10 mouse cellular contexts compared by ENCODE assay signal in genomic region chr11:49650994-49651761, GRCm38 (mm10). TPM values are rescaled to one million over a fixed set of nuclear protein-coding genes. Genes with fewer than 3 reads are reported as not detected.
DNase-seq lines count a peak whose midpoint lies in the region; ATAC-seq and TF ChIP-seq lines count a peak whose summit lies in the region.
"Had no signal": no experiment of that assay in that cellular context is flagged by ENCODE, and none has a peak within 500 bp of the region (broad histone marks: within the 10 kb centered on the region; RNA-seq: fewer than 3 reads in every experiment).

No protein-coding gene starts in this region.

- WGBS in midbrain, embryonic 11.5 days = 82% methylated on average over 16 of the region's 16 CpGs
- 78% methylated on average over 16 of the region's 16 CpGs for WGBS in midbrain, postnatal 0 days
- 46% methylated on average over 16 of the region's 16 CpGs for WGBS in olfactory bulb, adult 2 months

- 0 out of 2 replicates have a peak, but pooled peaks have one; percentile 11 for TF ChIP-seq POLR2A in olfactory bulb, adult 2 months (IDR thresholded peaks at IDR 0.05; ENCODE audit: insufficient read depth, low read depth, low read length)

- no peaks in the 10 kb centered on the region for H3K4me1 ChIP-seq in midbrain, embryonic 11.5 days (ENCODE audit: control insufficient read depth, insufficient read depth, low read length)
- H3K4me1 ChIP-seq in midbrain, postnatal 0 days (ENCODE audit: insufficient read depth, low read length) = no peaks in the 10 kb centered on the region
- H3K4me1 ChIP-seq in olfactory bulb, adult 2 months (ENCODE audit: control insufficient read depth, insufficient read depth, low read length) = peaks cover 21% of the 10 kb centered on the region

- no peak overlapping the region for H3K9ac ChIP-seq in midbrain, embryonic 11.5 days (ENCODE audit: low read length)
- no peak overlapping the region for H3K9ac ChIP-seq in midbrain, postnatal 0 days (replicated peaks; ENCODE audit: low read length, poor library complexity, severe bottlenecking)

- H3K9me3 ChIP-seq in midbrain, embryonic 11.5 days (ENCODE audit: control insufficient read depth, low read length) = no peaks in the 10 kb centered on the region
- no peaks in the 10 kb centered on the region for H3K9me3 ChIP-seq in midbrain, postnatal 0 days (ENCODE audit: low read length)

- H3K4me3 ChIP-seq in midbrain, embryonic 11.5 days (ENCODE audit: low read depth, low read length) = no peak overlapping the region
- H3K4me3 ChIP-seq in midbrain, postnatal 0 days (ENCODE audit: low read depth, low read length) = no peak overlapping the region
- no peak overlapping the region for H3K4me3 ChIP-seq in olfactory bulb, adult 2 months (ENCODE audit: insufficient read depth, low read depth, low read length)

- H3K27ac ChIP-seq in midbrain, embryonic 11.5 days (ENCODE audit: low read depth, low read length) = no peak overlapping the region
- H3K27ac ChIP-seq in midbrain, postnatal 0 days (ENCODE audit: low read depth, low read length) = no peak overlapping the region
- H3K27ac ChIP-seq in olfactory bulb, adult 2 months (ENCODE audit: insufficient read depth, low read depth, low read length) = peak overlapping the region; percentile 79

- DNase-seq in frontal cortex, adult 2 months (ENCODE audit: extremely low spot score in 1 of 2, low spot score in 1 of 2) = peak; percentile 43 to 69
- DNase-seq in frontal cortex, postnatal 14 days (ENCODE audit: low spot score in 2 of 2) = no peak
- DNase-seq in midbrain, embryonic 11.5 days (ENCODE audit: low spot score, missing footprints) = peak; percentile 66
- DNase-seq in midbrain, postnatal 0 days (ENCODE audit: low spot score) = no peak
- peak; percentile 26 to 34 for DNase-seq in frontal cortex, postnatal 25 days (ENCODE audit: low spot score in 2 of 2)
- DNase-seq in gastrocnemius, postnatal 4 days (ENCODE audit: low spot score in 2 of 2) = no peak

- H3K36me3 ChIP-seq in midbrain, embryonic 11.5 days (ENCODE audit: control insufficient read depth, insufficient read depth, low read length) = no peaks in the 10 kb centered on the region
- no peaks in the 10 kb centered on the region for H3K36me3 ChIP-seq in midbrain, postnatal 0 days (ENCODE audit: insufficient read depth, low read length)

- no peak for ATAC-seq in midbrain, embryonic 11.5 days (ENCODE audit: low FRiP score)
- ATAC-seq in midbrain, postnatal 0 days (ENCODE audit: low FRiP score) = no peak
- no peak for ATAC-seq in monocyte, adult 5-6 weeks (replicated peaks; ENCODE audit: insufficient number of reproducible peaks, low FRiP score, low TSS enrichment, poor library complexity, severe bottlenecking)

- no peaks in the 10 kb centered on the region for H3K27me3 ChIP-seq in midbrain, embryonic 11.5 days (ENCODE audit: control insufficient read depth, insufficient read depth, low read length)
- H3K27me3 ChIP-seq in midbrain, postnatal 0 days (ENCODE audit: insufficient read depth, low read length) = no peaks in the 10 kb centered on the region

- H3K4me2 ChIP-seq in midbrain, embryonic 11.5 days = no peak overlapping the region
- no peak overlapping the region for H3K4me2 ChIP-seq in midbrain, postnatal 0 days (ENCODE audit: low read depth, low read length, poor library complexity, severe bottlenecking)

- TF ChIP-seq CTCF in midbrain, postnatal 0 days (IDR thresholded peaks at IDR 0.05) = no peak
- TF ChIP-seq CTCF in olfactory bulb, adult 2 months (IDR thresholded peaks at IDR 0.05; ENCODE audit: insufficient read depth, low read depth, low read length) = no peak

RNA-seq across cellular contexts. Expression of gene Scgb3a1, which starts 12.2 kb away (rescaled TPM):
- polyA plus RNA-seq in frontal cortex, adult 2 months (2012; rRNA removed) = 0.29 and 0.50 TPM in 2 replicates
- not detected in 2 replicates for polyA plus RNA-seq in midbrain, embryonic 11.5 days (2014; fragmentation: Nextera tagmentation; extraction: Ambion mirVana)
- not detected in 2 replicates for total RNA-seq in midbrain, postnatal 0 days (2014; rRNA removed)
- 0.59 TPM in 1 of 2 replicates, not detected in the other for polyA plus RNA-seq in midbrain, postnatal 0 days (2015; fragmentation: Nextera tagmentation; extraction: Ambion mirVana)
- not detected in 2 replicates for polyA plus RNA-seq in olfactory bulb, adult 2 months (2012; ENCODE audit: insufficient read depth, insufficient read length, low replicate concordance, missing spikeins)
- total RNA-seq in gastrocnemius, postnatal 4 days (2021) = under 1 TPM in 1 of 2 experiments, not detected in 1; 0.62 TPM
- total RNA-seq in monocyte, adult 5-6 weeks (2017) = not detected in 3 replicates
- total RNA-seq: layer of hippocampus, postnatal 14 days had no signal
- polyA plus RNA-seq: stomach, embryonic 14.5 days had no signal

RNA-seq across cellular contexts. Expression of gene Flt4, which starts 42.1 kb away (rescaled TPM):
- 1.8 and 1.9 TPM in 2 replicates for polyA plus RNA-seq in frontal cortex, adult 2 months (2012; rRNA removed)
- polyA plus RNA-seq in midbrain, embryonic 11.5 days (2014; fragmentation: Nextera tagmentation; extraction: Ambion mirVana) = 2.4 and 2.6 TPM in 2 replicates
- total RNA-seq in midbrain, postnatal 0 days (2014; rRNA removed) = 2.6 and 2.8 TPM in 2 replicates
- 1.3 and 1.4 TPM in 2 replicates for polyA plus RNA-seq in midbrain, postnatal 0 days (2015; fragmentation: Nextera tagmentation; extraction: Ambion mirVana)
- polyA plus RNA-seq in olfactory bulb, adult 2 months (2012; ENCODE audit: insufficient read depth, insufficient read length, low replicate concordance, missing spikeins) = not detected in 2 replicates
- total RNA-seq in gastrocnemius, postnatal 4 days (2021) = 1 to 10 TPM; 7.3 to 7.5 TPM
- total RNA-seq in monocyte, adult 5-6 weeks (2017) = 0.48 TPM in 1 of 3 replicates, not detected in the others

Comparison
In these comparisons a context has a peak if more than half of its experiments do, and no peak if none do; other contexts are left out.
1. DNase-seq: peak in frontal cortex, adult 2 months (2 of 2), midbrain, embryonic 11.5 days (single experiment) and frontal cortex, postnatal 25 days (2 of 2); none in frontal cortex, postnatal 14 days (0 of 2), midbrain, postnatal 0 days (single experiment) and gastrocnemius, postnatal 4 days (0 of 2).